Mouse (Mus musculus) thymus, adult 2 months (tissue): ENCODE data around the gene Ppp1r10. TPM values are rescaled to one million over a fixed set of nuclear protein-coding genes. Genes with fewer than 3 reads are reported as not detected.
"Not testable (repeated sequence)": the region's sequence is repeated elsewhere in the genome, so short reads cannot be mapped to it uniquely, and the experiment has no call there.

ENCODE experiments used
- DNase-seq: peaks from one replicate; pipeline ENCODE4 v3.0.0; 2021
- H3K27ac ChIP-seq: fragments of 200-500 bp; 2 replicates; pipeline ENCODE4 v1.5.1; 2012; ENCODE audit warnings: low read length, control low read depth; ENCODE audit not compliant: control insufficient read depth, insufficient read depth
- H3K27me3 ChIP-seq: fragments of 200-500 bp; 2 replicates; pipeline ENCODE4 v1.6.1; 2012; ENCODE audit warnings: mild to moderate bottlenecking, low read length, moderate library complexity, mixed read lengths; ENCODE audit not compliant: control insufficient read depth, insufficient read depth
- H3K36me3 ChIP-seq: fragments of 200-500 bp; 2 replicates; pipeline ENCODE4 v1.6.1; 2012; ENCODE audit warnings: mild to moderate bottlenecking, low read length, moderate library complexity; ENCODE audit not compliant: control insufficient read depth, insufficient read depth
- H3K4me1 ChIP-seq: fragments of 200-500 bp; replicated peaks from 2 replicates; pipeline ENCODE4 v1.6.1; 2012; ENCODE audit warnings: low read length; ENCODE audit not compliant: control insufficient read depth, insufficient read depth
- H3K4me3 ChIP-seq: fragments of 200-500 bp; 2 replicates; pipeline ENCODE4 v1.5.1; 2012; ENCODE audit warnings: mild to moderate bottlenecking, low read length, control low read depth, moderate library complexity; ENCODE audit not compliant: control insufficient read depth, insufficient read depth
- CTCF ChIP-seq: fragments of 200-500 bp; IDR thresholded peaks from 2 replicates; pipeline ENCODE4 v1.5.1; 2012; ENCODE audit warnings: mild to moderate bottlenecking, control low read depth, low read length, moderate library complexity, borderline replicate concordance; ENCODE audit not compliant: control insufficient read depth, poor library complexity, insufficient read depth; ENCODE audit errors: extremely low read depth
- POLR2A ChIP-seq: fragments of 200-500 bp; IDR thresholded peaks from 2 replicates; pipeline ENCODE4 v1.6.1; 2012; ENCODE audit warnings: mild to moderate bottlenecking, low read length, control low read depth, moderate library complexity; ENCODE audit not compliant: control insufficient read depth, poor library complexity, insufficient read depth; ENCODE audit errors: extremely low read depth
- WGBS: fragments of 180-500 bp; shearing (Covaris S2); methylation state at CpG from one replicate; pipeline ENCODE4 v1.1.7; 2018; 5-methylcytosine and 5-hydroxymethylcytosine counted together
- polyA plus RNA-seq: library from polyadenylated mRNA; depleted of rRNA; stranded (reverse); fragments of >200 nt; gene quantifications from 2 replicates; pipeline ENCODE4 v1.2.3, GENCODE M21; 2012

The Ppp1r10 gene
- polyA plus RNA-seq, 1 experiment: 63.0 TPM

GRCm38 (mm10) chr17:35939108-35939507 is 22.9 kb downstream of the Ppp1r10 start:
- H3K27me3 ChIP-seq: no peaks in the 10 kb centered on the region
- H3K4me1 ChIP-seq: no peaks in the 10 kb centered on the region
- H3K27ac ChIP-seq: no peak overlapping the region
- H3K36me3 ChIP-seq: no peaks in the 10 kb centered on the region
- TF ChIP-seq POLR2A: no peak
- TF ChIP-seq CTCF: no peak
- DNase-seq: no peak
- H3K4me3 ChIP-seq: no peak overlapping the region
- 91% methylated on average over 2 of the region's 2 CpGs for WGBS

GRCm38 (mm10) chr17:35939941-35940340 is 23.7 kb downstream of the Ppp1r10 start:
- H3K27me3 ChIP-seq: no peaks in the 10 kb centered on the region
- H3K36me3 ChIP-seq: no peaks in the 10 kb centered on the region
- no peak for DNase-seq
- no peak overlapping the region for H3K27ac ChIP-seq
- WGBS: 90% methylated on average over 1 of the region's 1 CpGs
- TF ChIP-seq POLR2A: no peak
- no peak for TF ChIP-seq CTCF
- H3K4me3 ChIP-seq: no peak overlapping the region
- no peaks in the 10 kb centered on the region for H3K4me1 ChIP-seq

GRCm38 (mm10) chr17:35950946-35951345 is 34.7 kb downstream of the Ppp1r10 start:
- H3K4me3 ChIP-seq: not testable (repeated sequence)

GRCm38 (mm10) chr17:35952559-35952958 is 36.3 kb downstream of the Ppp1r10 start:
- H3K36me3 ChIP-seq: peaks cover 20% of the 10 kb centered on the region
- H3K4me1 ChIP-seq, DNase-seq, H3K27ac ChIP-seq, H3K27me3 ChIP-seq, H3K4me3 ChIP-seq: not testable (repeated sequence)
- 82% methylated on average over 1 of the region's 3 CpGs for WGBS

More at GRCm38 (mm10) chr17:35950946-35951345, 34.7 kb downstream of the Ppp1r10 start:
- H3K4me1 ChIP-seq, DNase-seq, H3K27me3 ChIP-seq, H3K36me3 ChIP-seq, H3K27ac ChIP-seq: not testable (repeated sequence)

DNA sequence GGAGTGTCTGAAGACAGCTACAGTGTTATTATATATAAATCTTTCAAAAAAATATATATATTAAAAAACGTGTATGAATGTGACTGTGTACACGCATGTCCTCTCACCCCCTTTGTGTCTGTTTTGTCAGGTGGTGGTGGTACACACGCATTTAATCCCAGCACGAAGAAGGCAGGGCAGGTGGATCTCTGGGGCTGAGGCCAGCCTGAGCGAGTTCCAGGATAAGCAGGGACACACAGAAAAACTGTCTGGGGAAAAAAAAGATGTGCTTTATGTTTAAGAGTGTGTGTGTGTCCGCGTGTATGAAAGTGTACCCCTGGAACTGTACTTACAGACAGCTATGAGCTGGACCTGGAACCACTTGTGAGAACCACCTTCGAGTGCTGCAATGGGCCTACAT is 38.4 kb downstream of the Ppp1r10 start:
- no peak overlapping the region for H3K4me3 ChIP-seq
- TF ChIP-seq CTCF (no peak), POLR2A (no peak)
- no peaks in the 10 kb centered on the region for H3K4me1 ChIP-seq
- WGBS: 86% methylated on average over 8 of the region's 8 CpGs
- peaks cover 41% of the 10 kb centered on the region for H3K36me3 ChIP-seq
- DNase-seq: no peak
- no peak overlapping the region for H3K27ac ChIP-seq
- no peaks in the 10 kb centered on the region for H3K27me3 ChIP-seq

DNA sequence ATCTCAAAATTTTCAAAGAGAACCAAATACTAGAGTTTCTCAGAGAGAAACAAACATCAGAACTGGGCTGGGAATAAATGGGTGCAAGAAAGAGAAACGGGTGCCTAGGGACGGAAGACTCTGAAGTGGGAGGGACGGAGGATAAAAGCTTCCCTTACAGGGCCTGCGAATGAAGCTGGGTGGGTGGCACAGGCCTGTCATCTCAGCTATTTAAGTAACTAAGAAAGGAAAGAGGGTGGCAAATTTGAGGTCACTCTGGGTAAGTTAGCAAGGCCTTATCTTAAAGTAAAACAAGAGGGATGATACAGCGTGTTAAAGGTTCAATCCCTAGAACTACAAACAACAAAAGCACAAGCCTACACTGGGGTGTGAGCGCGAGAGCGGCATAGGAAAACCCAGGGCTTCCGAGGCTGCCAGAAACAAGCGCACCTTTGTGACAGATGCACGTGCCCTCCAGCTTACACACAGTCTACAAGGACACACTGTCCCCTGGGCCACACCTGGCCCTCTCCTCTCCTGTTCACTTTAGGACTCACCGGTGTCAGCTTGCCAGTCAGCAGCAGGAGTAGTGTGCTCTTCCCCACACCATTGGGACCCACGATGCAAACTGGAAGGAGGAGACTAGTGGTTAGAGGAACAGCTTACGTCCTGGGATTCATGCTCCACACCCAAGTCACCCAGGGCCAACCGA is 42.4 kb downstream of the Ppp1r10 start:
- peaks cover 81% of the 10 kb centered on the region for H3K36me3 ChIP-seq
- H3K27ac ChIP-seq: no peak overlapping the region
- H3K4me1 ChIP-seq: no peaks in the 10 kb centered on the region
- TF ChIP-seq POLR2A: no peak
- no peak for TF ChIP-seq CTCF
- 95% methylated on average over 15 of the region's 15 CpGs for WGBS
- no peak overlapping the region for H3K4me3 ChIP-seq
- no peak for DNase-seq
- H3K27me3 ChIP-seq: no peaks in the 10 kb centered on the region

- no peaks in the 10 kb centered on the region for H3K27me3 ChIP-seq
- TF ChIP-seq CTCF: no peak
- no peak overlapping the region for H3K4me3 ChIP-seq
- no peak for DNase-seq
- H3K36me3 ChIP-seq: peaks cover 65% of the 10 kb centered on the region
- no peak overlapping the region for H3K27ac ChIP-seq
- WGBS: 96% methylated on average over 10 of the region's 10 CpGs
- no peaks in the 10 kb centered on the region for H3K4me1 ChIP-seq
Measured at GRCm38 (mm10) chr17:35963279-35963678, 47.0 kb downstream of the Ppp1r10 start.
